Mouse (Mus musculus) cerebellum, adult 2 months (tissue): Measurements from ENCODE around the gene A830018L16Rik. TPM values are rescaled to one million over a fixed set of nuclear protein-coding genes. Genes with fewer than 3 reads are reported as not detected.

Experiments used
- DNase-seq, 2 experiments: peaks; one replicate each; pipeline ENCODE4 v3.0.0; 2021
- H3K27ac ChIP-seq: fragments of 200-500 bp; 2 replicates; pipeline ENCODE4 v1.5.1; 2012; ENCODE audit warnings: low read length, control low read depth, inconsistent platforms; ENCODE audit not compliant: insufficient read depth
- H3K27me3 ChIP-seq: fragments of 200-500 bp; 2 replicates; pipeline ENCODE4 v1.6.1; 2012; ENCODE audit warnings: inconsistent platforms, mild to moderate bottlenecking, low read length, moderate library complexity; ENCODE audit not compliant: control insufficient read depth, insufficient read depth
- H3K4me1 ChIP-seq: fragments of 200-500 bp; 2 replicates; pipeline ENCODE4 v1.6.1; 2011; ENCODE audit warnings: low read length; ENCODE audit not compliant: control insufficient read depth, insufficient read depth
- H3K4me3 ChIP-seq: fragments of 200-500 bp; replicated peaks from 2 replicates; pipeline ENCODE3; 2011; ENCODE audit warnings: mild to moderate bottlenecking, low read depth, low read length, control low read depth; ENCODE audit not compliant: insufficient read depth
- CTCF ChIP-seq: fragments of 200-500 bp; IDR thresholded peaks from 2 replicates; pipeline ENCODE4 v1.5.1; 2011; ENCODE audit warnings: low read depth, mild to moderate bottlenecking, control low read depth, low read length, moderate library complexity, borderline replicate concordance; ENCODE audit not compliant: insufficient read depth
- POLR2A ChIP-seq: fragments of 200-500 bp; IDR thresholded peaks from 2 replicates; pipeline ENCODE4 v1.6.1; 2011; ENCODE audit warnings: low read length, control low read depth, borderline replicate concordance; ENCODE audit not compliant: insufficient read depth
- WGBS: fragments of 180-500 bp; shearing (Covaris S2); methylation state at CpG from one replicate; pipeline ENCODE4 v1.1.7; 2018; 5-methylcytosine and 5-hydroxymethylcytosine counted together
- polyA plus RNA-seq: library from polyadenylated mRNA; depleted of rRNA; stranded (reverse); fragments of >200 nt; gene quantifications from 2 replicates; pipeline ENCODE4 v1.2.3, GENCODE M21; 2012

The A830018L16Rik gene
- polyA plus RNA-seq, 1 experiment: 7.3 TPM

DNA sequence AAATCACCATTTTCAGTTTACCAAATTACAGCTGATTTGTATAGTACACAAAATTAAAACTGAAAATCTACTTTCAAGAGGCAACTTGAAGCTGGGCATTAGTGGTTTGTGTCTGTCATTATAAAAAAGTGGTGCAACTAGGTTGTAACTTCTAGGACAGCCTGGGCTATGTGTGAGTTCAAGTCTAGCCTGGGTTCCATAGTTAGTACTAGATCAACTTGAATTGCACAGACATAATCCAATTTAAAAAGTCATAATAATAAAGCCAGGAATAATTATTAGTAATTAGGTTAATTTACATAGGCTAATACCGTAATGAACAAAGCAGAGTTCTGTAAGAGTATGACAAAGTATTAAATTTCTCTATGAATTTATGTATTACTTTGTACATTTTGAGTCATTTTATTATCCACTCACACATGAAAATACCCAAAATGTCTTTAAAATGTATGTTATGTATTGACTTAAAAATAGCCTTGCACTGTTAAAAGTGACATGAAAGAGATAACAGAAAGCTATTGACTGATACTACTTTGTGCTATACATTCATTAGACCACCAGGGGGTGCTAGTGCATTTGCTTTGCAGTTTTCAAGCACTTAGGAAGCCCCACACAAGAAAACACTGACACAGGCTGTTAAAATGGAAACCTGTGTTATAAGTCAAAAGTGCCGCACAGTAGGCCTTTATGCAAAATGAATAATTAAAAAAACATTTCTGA lies 243.6 kb downstream of the A830018L16Rik start:
- DNase-seq: peak in 1 of 2 experiments; percentile 35
- 53% methylated on average over 2 of the region's 2 CpGs for WGBS
- H3K4me1 ChIP-seq: no peaks in the 10 kb centered on the region
- H3K27ac ChIP-seq: no peak overlapping the region
- H3K27me3 ChIP-seq: no peaks in the 10 kb centered on the region
- no peak overlapping the region for H3K4me3 ChIP-seq
- TF ChIP-seq CTCF: peak; percentile 47; the same call in 1 of the 2 replicates
- no peak for TF ChIP-seq POLR2A

GRCm38 (mm10) chr1:11658061-11658625 lies 244.2 kb downstream of the A830018L16Rik start:
- no peak overlapping the region for H3K4me3 ChIP-seq
- DNase-seq: no peak
- H3K27ac ChIP-seq: no peak overlapping the region
- no peaks in the 10 kb centered on the region for H3K27me3 ChIP-seq
- H3K4me1 ChIP-seq: no peaks in the 10 kb centered on the region
- TF ChIP-seq CTCF (no peak), POLR2A (no peak)
- WGBS: 35% methylated on average over 3 of the region's 3 CpGs

- no peak overlapping the region for H3K4me3 ChIP-seq
- no peak overlapping the region for H3K27ac ChIP-seq
- no peaks in the 10 kb centered on the region for H3K27me3 ChIP-seq
- DNase-seq: no peak
- TF ChIP-seq CTCF: no peak
- TF ChIP-seq POLR2A: no peak
- no peaks in the 10 kb centered on the region for H3K4me1 ChIP-seq
These were observed 330.9 kb downstream of the A830018L16Rik start for GRCm38 (mm10) chr1:11744749-11745314.

- no peaks in the 10 kb centered on the region for H3K27me3 ChIP-seq
- DNase-seq: peak in 1 of 2 experiments; percentile 4
- WGBS: 4% methylated on average over 2 of the region's 2 CpGs
- no peaks in the 10 kb centered on the region for H3K4me1 ChIP-seq
- no peak overlapping the region for H3K4me3 ChIP-seq
- no peak overlapping the region for H3K27ac ChIP-seq
- TF ChIP-seq CTCF (no peak), POLR2A (no peak)
These were observed 334.5 kb downstream of the A830018L16Rik start for GRCm38 (mm10) chr1:11748424-11748823.

DNA sequence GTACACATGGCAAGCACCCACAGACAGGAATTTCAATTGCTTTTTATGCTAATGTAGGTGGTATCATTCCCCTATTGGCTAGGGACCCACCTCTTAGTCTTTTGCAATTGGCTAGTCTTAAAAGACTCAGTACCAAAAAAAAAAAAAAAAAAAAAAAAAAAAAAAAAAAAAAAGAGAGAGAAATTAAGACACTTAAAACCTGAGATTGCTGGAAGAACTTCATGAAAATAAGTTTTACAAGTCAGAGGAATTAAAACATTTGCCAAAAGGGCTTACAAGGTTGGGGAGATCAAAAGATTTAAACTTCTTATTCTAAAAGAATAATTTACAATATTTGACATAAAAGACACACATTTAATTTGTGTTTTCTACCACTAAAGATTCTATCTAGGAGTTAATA lies 336.2 kb downstream of the A830018L16Rik start:
- no peaks in the 10 kb centered on the region for H3K4me1 ChIP-seq
- H3K27me3 ChIP-seq: no peaks in the 10 kb centered on the region
- no peak overlapping the region for H3K27ac ChIP-seq
- no peak overlapping the region for H3K4me3 ChIP-seq
- no peak for DNase-seq
- no peak for TF ChIP-seq CTCF
- TF ChIP-seq POLR2A: no peak

GRCm38 (mm10) chr1:11750607-11751006 lies 336.7 kb downstream of the A830018L16Rik start:
- TF ChIP-seq CTCF (no peak), POLR2A (no peak)
- Histone ChIP-seq H3K27ac (no peak overlapping the region), H3K4me3 (no peak overlapping the region), H3K27me3 (no peaks in the 10 kb centered on the region), H3K4me1 (no peaks in the 10 kb centered on the region)
- WGBS: 84% methylated on average over 2 of the region's 2 CpGs
- no peak for DNase-seq

GRCm38 (mm10) chr1:11751996-11752395 lies 338.1 kb downstream of the A830018L16Rik start:
- no peak overlapping the region for H3K4me3 ChIP-seq
- DNase-seq: no peak
- no peak for TF ChIP-seq POLR2A
- no peak for TF ChIP-seq CTCF

DNA sequence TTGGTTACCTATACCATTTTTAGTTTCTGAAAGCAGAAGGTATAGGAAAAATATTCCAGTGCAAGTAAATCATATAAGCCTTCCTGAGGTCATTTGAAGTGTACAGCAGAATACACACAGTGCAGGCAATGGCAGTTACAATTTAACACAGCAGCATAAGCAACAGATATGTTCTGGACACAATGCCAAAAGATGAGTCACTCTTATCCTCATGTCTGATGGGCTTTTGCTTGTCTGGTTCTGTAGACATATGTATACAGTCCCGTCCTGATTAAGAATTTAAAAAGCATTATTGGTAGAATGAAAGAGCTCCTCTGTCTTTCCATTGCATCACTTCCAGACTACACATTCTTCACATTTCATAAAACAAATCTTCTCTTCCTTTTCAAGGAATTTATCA lies 374.4 kb downstream of the A830018L16Rik start:
- no peak overlapping the region for H3K4me3 ChIP-seq
- no peak for TF ChIP-seq CTCF
- H3K4me1 ChIP-seq: no peaks in the 10 kb centered on the region
- 15% methylated on average over 1 of the region's 1 CpGs for WGBS
- DNase-seq: no peak
- H3K27me3 ChIP-seq: no peaks in the 10 kb centered on the region
- H3K27ac ChIP-seq: no peak overlapping the region

More at GRCm38 (mm10) chr1:11751996-11752395, 338.1 kb downstream of the A830018L16Rik start:
- Histone ChIP-seq H3K27ac (no peak overlapping the region), H3K4me1 (no peaks in the 10 kb centered on the region), H3K27me3 (no peaks in the 10 kb centered on the region)
